Mouse (Mus musculus): Measurements from ENCODE around the gene Kctd17.

Kctd17 gene

DNA sequence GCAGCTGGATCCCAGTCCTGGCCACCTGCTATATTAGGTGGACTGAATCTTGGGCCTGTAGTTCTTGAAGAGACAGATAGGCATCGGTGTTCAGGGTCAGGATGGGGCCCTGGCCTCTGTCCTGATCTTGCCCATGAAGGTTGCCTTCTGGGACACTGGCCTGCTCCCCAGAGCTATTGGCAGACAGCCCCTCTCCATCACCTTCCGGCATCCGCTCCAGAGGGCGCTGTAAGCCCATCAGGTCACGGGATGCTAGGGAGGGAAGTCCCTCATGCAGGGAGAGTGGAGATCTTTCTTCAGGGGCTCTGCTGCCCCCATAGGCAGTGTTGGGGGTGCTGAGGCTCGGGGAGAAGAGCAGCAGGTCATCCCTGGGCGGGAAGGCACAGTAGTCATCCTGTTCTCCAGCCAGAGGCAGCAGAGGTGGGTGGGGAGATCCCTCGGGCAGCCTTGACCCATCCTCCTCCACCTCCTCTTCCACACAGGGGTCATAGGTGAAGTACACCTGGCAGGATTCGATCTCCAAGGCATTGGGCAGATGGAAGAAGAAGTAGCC, 53.2 kb downstream of the Kctd17 start:
- DNase-seq (ENCODE audit: low spot score): no peak

GRCm38 (mm10) chr15:78482518-78482917, 54.2 kb downstream of the Kctd17 start:
- no peak for DNase-seq (ENCODE audit: low spot score)

DNA sequence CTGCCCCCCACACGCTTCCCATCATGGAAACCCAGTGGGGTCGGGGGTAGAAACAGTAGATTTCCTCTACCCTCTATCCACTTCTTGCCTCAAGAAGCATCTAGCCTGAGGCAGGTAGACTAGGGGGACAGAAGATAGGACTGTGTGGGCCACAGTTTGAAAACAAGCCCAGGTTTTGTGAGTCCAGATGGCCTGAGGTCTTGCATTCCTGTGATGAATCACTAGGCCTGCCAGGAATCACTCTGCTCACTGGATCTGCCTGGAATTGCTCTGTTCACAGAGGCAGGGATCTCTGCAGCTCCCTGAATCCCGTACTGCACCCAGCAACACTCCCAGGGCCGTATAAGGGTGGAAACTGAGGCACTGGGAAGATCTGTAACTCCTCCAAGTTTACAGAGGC, 54.9 kb downstream of the Kctd17 start:
- DNase-seq (ENCODE audit: low spot score): no peak

DNA sequence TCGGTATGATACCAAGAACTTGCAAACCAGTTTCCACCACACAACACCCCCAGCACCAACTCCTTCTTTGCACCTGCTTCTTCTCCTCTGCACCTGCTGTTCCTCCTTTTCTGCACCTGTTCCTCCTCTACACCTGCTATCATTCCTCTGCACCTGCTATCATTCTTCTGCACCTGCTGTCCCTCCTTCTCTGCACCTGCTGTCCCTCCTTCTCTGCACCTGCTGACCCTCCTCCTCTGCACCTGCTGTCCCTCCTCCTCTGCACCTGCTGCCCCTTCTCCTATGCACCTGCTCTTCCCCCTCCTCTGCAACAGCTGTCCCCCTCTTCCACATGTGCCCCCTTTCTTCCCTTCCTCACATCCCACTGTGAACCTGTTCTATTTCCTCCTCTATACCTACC, 58.2 kb downstream of the Kctd17 start:
- no peak for DNase-seq (ENCODE audit: low spot score)

GRCm38 (mm10) chr15:78487066-78487465, 58.7 kb downstream of the Kctd17 start:
- no peak for DNase-seq (ENCODE audit: low spot score)

Data from T-cell, adult 2 months (primary cell).